Mouse (Mus musculus) ES-Bruce4 (cell line): ENCODE data around the gene Fam120a.

Source experiments
- CTCF ChIP-seq: IDR thresholded peaks from one replicate; pipeline ENCODE4 v1.8.1; 2011; ENCODE audit warnings: low read depth, low read length
- POLR2A ChIP-seq: IDR thresholded peaks from one replicate; pipeline ENCODE4 v1.8.1; 2011; ENCODE audit warnings: low read length; ENCODE audit not compliant: insufficient read depth

- TF ChIP-seq POLR2A: no peak
- TF ChIP-seq CTCF: no peak
These were observed 40.2 kb downstream of the Fam120a start for GRCm38 (mm10) chr13:48927609-48928008.
